23 mouse cellular contexts compared by ENCODE assay signal in genomic region chr7:24286916-24287315, GRCm38 (mm10). TPM values are rescaled to one million over a fixed set of nuclear protein-coding genes. Genes with fewer than 3 reads are reported as not detected.
DNase-seq lines count a peak whose midpoint lies in the region; ATAC-seq lines count a peak whose summit lies in the region.
"Had no signal": no experiment of that assay in that cellular context is flagged by ENCODE, and none has a peak within 500 bp of the region (broad histone marks: within the 10 kb centered on the region; RNA-seq: fewer than 3 reads in every experiment).

No protein-coding gene starts in this region.

- H3K9me3 ChIP-seq in intestine, embryonic 14.5 days (ENCODE audit: control insufficient read depth, low read length) = peaks cover under 1% of the 10 kb centered on the region; the same call in 1 of the 2 replicates
- no peaks in the 10 kb centered on the region; the same call in 1 of the 2 replicates for H3K9me3 ChIP-seq in intestine, embryonic 15.5 days
- H3K9me3 ChIP-seq in embryonic facial prominence, embryonic 10.5 days = peaks cover 12% of the 10 kb centered on the region; the same call in 1 of the 2 replicates
- H3K9me3 ChIP-seq: embryonic facial prominence, embryonic 15.5 days; forebrain, embryonic 13.5 days; forebrain, embryonic 15.5 days had no signal

- no peaks in the 10 kb centered on the region for H3K27me3 ChIP-seq in intestine, embryonic 14.5 days (replicated peaks; ENCODE audit: control insufficient read depth, insufficient read depth, low read length)
- no peaks in the 10 kb centered on the region for H3K27me3 ChIP-seq in intestine, embryonic 15.5 days (replicated peaks)
- no peaks in the 10 kb centered on the region for H3K27me3 ChIP-seq in embryonic facial prominence, embryonic 10.5 days (replicated peaks; ENCODE audit: low read depth, poor library complexity, severe bottlenecking)
- H3K27me3 ChIP-seq: embryonic facial prominence, embryonic 13.5 days; embryonic facial prominence, embryonic 15.5 days; forebrain, embryonic 13.5 days; forebrain, embryonic 15.5 days; Patski had no signal

- peaks cover 27% of the 10 kb centered on the region for H3K36me3 ChIP-seq in intestine, embryonic 14.5 days (ENCODE audit: control insufficient read depth, insufficient read depth, low read length)
- H3K36me3 ChIP-seq in intestine, embryonic 15.5 days = peaks cover 19% of the 10 kb centered on the region
- peaks cover 48% of the 10 kb centered on the region for H3K36me3 ChIP-seq in embryonic facial prominence, embryonic 10.5 days (replicated peaks)

- no peak for ATAC-seq in intestine, embryonic 14.5 days (replicated peaks; ENCODE audit: low FRiP score, low TSS enrichment, low read depth)
- no peak for ATAC-seq in intestine, embryonic 15.5 days
- ATAC-seq: activated CD4-positive, CD25-positive, alpha-beta regulatory T cell, adult 4 months; CD4-positive, CD25-positive, alpha-beta regulatory T cell, adult 4 months; forebrain, embryonic 13.5 days; forebrain, embryonic 15.5 days; forebrain, postnatal 0 days; Patski had no signal

- H3K4me1 ChIP-seq in intestine, embryonic 14.5 days (replicated peaks; ENCODE audit: control insufficient read depth, insufficient read depth, low read length) = no peaks in the 10 kb centered on the region
- H3K4me1 ChIP-seq in intestine, embryonic 15.5 days (replicated peaks) = no peaks in the 10 kb centered on the region
- no peaks in the 10 kb centered on the region for H3K4me1 ChIP-seq in embryonic facial prominence, embryonic 10.5 days
- H3K4me1 ChIP-seq: embryonic facial prominence, embryonic 13.5 days; embryonic facial prominence, embryonic 15.5 days; forebrain, embryonic 13.5 days; forebrain, embryonic 15.5 days had no signal

- H3K4me3 ChIP-seq in intestine, embryonic 14.5 days (ENCODE audit: low read depth, low read length) = no peak overlapping the region
- H3K4me3 ChIP-seq in intestine, embryonic 15.5 days (replicated peaks) = no peak overlapping the region
- no peak overlapping the region for H3K4me3 ChIP-seq in embryonic facial prominence, embryonic 10.5 days
- H3K4me3 ChIP-seq: embryonic facial prominence, embryonic 13.5 days; embryonic facial prominence, embryonic 15.5 days; forebrain, embryonic 13.5 days; forebrain, embryonic 15.5 days had no signal

- no peak overlapping the region for H3K9ac ChIP-seq in intestine, embryonic 14.5 days (ENCODE audit: low read length)
- H3K9ac ChIP-seq in intestine, embryonic 15.5 days = no peak overlapping the region
- H3K9ac ChIP-seq: embryonic facial prominence, embryonic 13.5 days; embryonic facial prominence, embryonic 15.5 days; forebrain, embryonic 13.5 days; forebrain, embryonic 15.5 days; forebrain, postnatal 0 days had no signal

- H3K4me2 ChIP-seq in intestine, embryonic 14.5 days (ENCODE audit: low read length) = no peak overlapping the region
- no peak overlapping the region for H3K4me2 ChIP-seq in intestine, embryonic 15.5 days (replicated peaks)
- H3K4me2 ChIP-seq: embryonic facial prominence, embryonic 13.5 days; embryonic facial prominence, embryonic 15.5 days; forebrain, embryonic 13.5 days; forebrain, embryonic 15.5 days had no signal

- 81% methylated on average over 4 of the region's 4 CpGs for WGBS in intestine, embryonic 14.5 days
- 80% methylated on average over 4 of the region's 4 CpGs for WGBS in intestine, embryonic 15.5 days
- WGBS in embryonic facial prominence, embryonic 10.5 days = 72% methylated on average over 4 of the region's 4 CpGs

- DNase-seq in heart, adult 11 months = peak; percentile 79
- DNase-seq in heart, adult 8-10 months (ENCODE audit: low spot score) = no peak
- peak; percentile 43 for DNase-seq in intestine, embryonic 14.5 days (ENCODE audit: low spot score)
- peak; percentile 5 for DNase-seq in embryonic facial prominence, embryonic 10.5 days (ENCODE audit: low spot score)
- DNase-seq: adrenal gland, adult 8-10 months; adrenal gland, postnatal 14 days; adrenal gland, postnatal 36 days; cerebellum, adult 11-12 months; cerebellum, adult 2 months; cerebellum, adult 9-10 months; cerebellum, postnatal 25 days; forebrain, postnatal 0 days had no signal

- no peak overlapping the region for H3K27ac ChIP-seq in intestine, embryonic 14.5 days (ENCODE audit: low read depth)
- H3K27ac ChIP-seq in intestine, embryonic 15.5 days = no peak overlapping the region
- H3K27ac ChIP-seq in embryonic facial prominence, embryonic 10.5 days (replicated peaks) = no peak overlapping the region
- H3K27ac ChIP-seq: embryonic facial prominence, embryonic 13.5 days; embryonic facial prominence, embryonic 15.5 days; forebrain, embryonic 13.5 days; forebrain, embryonic 15.5 days had no signal

RNA-seq across cellular contexts. Expression of gene Zfp61, which starts 14.1 kb away (rescaled TPM):
- 1 to 10 TPM; 3.0 to 5.1 (median 3.7) TPM for total RNA-seq in heart, adult 8-10 months (2022)
- polyA plus RNA-seq in intestine, embryonic 14.5 days (2014; fragmentation: Nextera tagmentation; extraction: Ambion mirVana) = 24.7 and 31.8 TPM in 2 replicates
- polyA plus RNA-seq in intestine, embryonic 15.5 days (2015; fragmentation: Nextera tagmentation; extraction: Ambion mirVana) = 23.6 and 24.6 TPM in 2 replicates
- 46.4 and 47.7 TPM in 2 replicates for polyA plus RNA-seq in embryonic facial prominence, embryonic 10.5 days (2016; fragmentation: Nextera tagmentation; extraction: Ambion mirVana)

RNA-seq across cellular contexts. Expression of gene Zfp93, which starts 16.7 kb away (rescaled TPM):
- total RNA-seq in heart, adult 8-10 months (2022) = 1 to 10 TPM; 3.5 to 7.4 (median 4.0) TPM
- 7.4 and 8.1 TPM in 2 replicates for polyA plus RNA-seq in intestine, embryonic 14.5 days (2014; fragmentation: Nextera tagmentation; extraction: Ambion mirVana)
- polyA plus RNA-seq in intestine, embryonic 15.5 days (2015; fragmentation: Nextera tagmentation; extraction: Ambion mirVana) = 5.4 and 6.1 TPM in 2 replicates
- polyA plus RNA-seq in embryonic facial prominence, embryonic 10.5 days (2016; fragmentation: Nextera tagmentation; extraction: Ambion mirVana) = 8.2 and 8.6 TPM in 2 replicates

RNA-seq across cellular contexts. Expression of gene Zfp94, which starts 29.6 kb away (rescaled TPM):
- 1 to 10 TPM; 1.1 to 2.8 (median 2.1) TPM for total RNA-seq in heart, adult 8-10 months (2022)
- 9.1 and 12.0 TPM in 2 replicates for polyA plus RNA-seq in intestine, embryonic 14.5 days (2014; fragmentation: Nextera tagmentation; extraction: Ambion mirVana)
- 6.0 and 7.5 TPM in 2 replicates for polyA plus RNA-seq in intestine, embryonic 15.5 days (2015; fragmentation: Nextera tagmentation; extraction: Ambion mirVana)
- polyA plus RNA-seq in embryonic facial prominence, embryonic 10.5 days (2016; fragmentation: Nextera tagmentation; extraction: Ambion mirVana) = 13.8 and 13.9 TPM in 2 replicates

RNA-seq across cellular contexts. Expression of gene Zfp108, which starts 32.3 kb away (rescaled TPM):
- total RNA-seq in heart, adult 8-10 months (2022) = 1 to 10 TPM; 1.4 to 1.8 (median 1.5) TPM
- 3.4 and 3.8 TPM in 2 replicates for polyA plus RNA-seq in intestine, embryonic 14.5 days (2014; fragmentation: Nextera tagmentation; extraction: Ambion mirVana)
- polyA plus RNA-seq in intestine, embryonic 15.5 days (2015; fragmentation: Nextera tagmentation; extraction: Ambion mirVana) = 2.8 and 3.1 TPM in 2 replicates
- polyA plus RNA-seq in embryonic facial prominence, embryonic 10.5 days (2016; fragmentation: Nextera tagmentation; extraction: Ambion mirVana) = 2.4 and 3.1 TPM in 2 replicates
- total RNA-seq: CH12.LX had no signal
- polyA plus RNA-seq: G1E had no signal

RNA-seq across cellular contexts. Expression of gene Tescl, which starts 46.8 kb away (rescaled TPM):
- total RNA-seq in heart, adult 8-10 months (2022) = under 1 TPM in 1 of 4 experiments, not detected in 3; 0.50 TPM
- not detected in 2 replicates for polyA plus RNA-seq in intestine, embryonic 14.5 days (2014; fragmentation: Nextera tagmentation; extraction: Ambion mirVana)
- polyA plus RNA-seq in intestine, embryonic 15.5 days (2015; fragmentation: Nextera tagmentation; extraction: Ambion mirVana) = 0.18 and 0.27 TPM in 2 replicates
- polyA plus RNA-seq in embryonic facial prominence, embryonic 10.5 days (2016; fragmentation: Nextera tagmentation; extraction: Ambion mirVana) = 0.17 TPM in 1 of 2 replicates, not detected in the other
- total RNA-seq: adrenal gland, postnatal 14 days; CH12.LX; forebrain, postnatal 0 days; G1E had no signal
- polyA plus RNA-seq: activated CD4-positive, CD25-positive, alpha-beta regulatory T cell, adult 4 months; CD4-positive, CD25-positive, alpha-beta regulatory T cell, adult 4 months; embryonic facial prominence, embryonic 11.5 days; embryonic facial prominence, embryonic 15.5 days; forebrain, embryonic 13.5 days; forebrain, embryonic 15.5 days; forebrain, postnatal 0 days; G1E; Patski had no signal
